Mouse (Mus musculus): ENCODE results near the gene Vrk2. TPM values are rescaled to one million over a fixed set of nuclear protein-coding genes. Genes with fewer than 3 reads are reported as not detected.

Vrk2 gene
- total RNA-seq, 2 experiments from 2014 or later, result 3.4 to 3.7 TPM

DNA sequence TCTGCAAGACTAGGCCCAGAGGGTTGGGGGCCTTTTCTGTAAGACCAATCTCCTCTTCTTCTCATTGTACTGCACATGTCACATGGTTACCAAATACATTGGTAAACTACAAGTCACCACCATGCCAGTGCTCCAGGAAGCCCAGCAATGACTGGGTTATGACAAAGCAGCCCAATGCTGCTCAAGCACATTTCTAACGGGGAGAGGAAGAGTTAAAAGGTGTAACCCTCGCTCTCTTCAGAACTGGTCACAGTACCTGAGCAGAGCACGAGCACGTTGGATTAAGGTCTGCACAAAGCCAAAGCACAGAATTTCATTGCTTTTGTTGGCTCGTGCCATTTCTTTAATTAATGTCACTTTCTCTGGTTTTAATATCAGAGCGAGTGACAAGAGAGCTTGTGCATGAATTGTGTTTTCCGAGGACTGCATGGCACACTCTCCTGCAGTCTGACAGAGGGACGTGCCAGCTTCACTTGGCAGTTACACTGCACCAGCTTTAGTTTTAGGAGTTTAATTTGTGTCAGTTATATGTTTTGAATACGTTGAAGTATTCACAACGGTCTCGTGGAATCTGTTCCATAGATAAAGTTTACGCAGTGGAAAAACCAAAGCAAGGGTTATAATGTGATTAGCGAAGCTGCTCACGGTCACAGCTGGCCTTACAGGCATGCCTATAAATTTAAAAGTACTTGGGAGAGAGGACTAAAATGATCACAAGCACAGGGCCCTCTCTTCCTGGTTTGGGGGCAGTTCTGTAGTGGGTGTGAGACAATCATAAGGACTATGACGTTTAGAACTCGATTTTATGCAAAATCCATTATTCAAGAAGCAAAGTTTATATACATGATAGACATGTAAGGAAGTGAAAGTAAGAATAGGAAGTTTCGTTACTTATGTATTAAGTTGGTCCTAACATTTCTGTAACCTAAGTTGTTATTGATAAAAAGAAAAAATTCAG is 8.1 kb downstream of the Vrk2 start:
- DNase-seq (ENCODE audit: low spot score in 2 of 2), result no peak
- intact Hi-C loops (cut with DNase I), result no loop called here

DNA sequence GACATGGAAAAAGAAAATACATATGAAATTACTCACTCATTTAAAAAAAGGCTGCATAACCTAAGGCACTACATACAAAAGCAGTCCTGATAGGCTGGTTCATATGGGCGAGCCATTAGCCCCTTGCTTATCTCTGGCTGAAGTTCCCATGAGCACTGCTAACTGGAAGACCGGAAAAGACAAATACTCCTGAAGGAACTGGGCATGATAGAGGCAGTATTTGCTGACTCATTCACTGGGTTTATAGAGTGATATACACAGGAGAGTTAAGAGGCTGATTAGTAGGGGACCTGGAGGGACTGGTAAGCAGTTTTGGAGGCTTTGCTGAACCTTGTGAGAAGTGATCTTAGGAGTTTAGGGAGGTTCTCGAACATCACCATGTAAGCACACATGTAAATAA is 42.2 kb downstream of the Vrk2 start:
- intact Hi-C loops (cut with DNase I), result no loop called here
- no peak for DNase-seq (ENCODE audit: low spot score in 2 of 2)

DNA sequence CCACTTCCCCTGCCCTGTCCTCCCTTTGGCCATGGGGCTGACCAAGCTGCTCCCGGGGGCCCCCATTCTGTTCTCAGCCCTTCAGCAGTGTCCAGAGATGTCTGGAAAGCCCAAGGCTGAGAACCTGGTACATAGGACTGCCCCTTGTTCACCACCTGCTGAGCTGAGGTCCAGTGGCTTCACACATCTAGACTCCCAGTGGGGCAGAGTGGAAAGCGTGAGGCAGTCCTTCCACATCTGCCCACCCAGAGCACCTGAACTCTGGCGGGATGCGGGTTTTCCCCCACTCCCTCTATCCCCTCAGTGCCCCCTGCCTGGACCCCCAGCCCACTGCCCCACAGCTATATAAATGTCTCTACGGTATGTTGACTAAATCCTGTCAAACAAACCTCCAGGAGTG is 56.0 kb downstream of the Vrk2 start:
- intact Hi-C loops (cut with DNase I), result no loop called here
- DNase-seq (ENCODE audit: low spot score in 2 of 2), result no peak

DNA sequence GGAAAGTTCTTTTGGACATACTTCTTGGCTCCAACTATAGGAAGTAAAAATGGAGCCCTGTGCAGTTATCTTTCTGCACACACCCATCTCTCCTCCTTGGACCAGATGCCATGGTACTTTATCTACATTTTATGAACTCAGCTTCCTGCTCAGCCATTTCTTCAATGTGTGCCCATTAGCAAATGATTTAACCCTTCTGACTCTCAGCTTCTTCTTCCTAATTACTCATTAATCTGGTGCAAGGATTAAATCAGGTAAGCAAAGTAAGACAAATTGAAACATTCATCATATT is 60.0 kb downstream of the Vrk2 start:
- intact Hi-C loops (cut with DNase I), result no loop called here
- DNase-seq (ENCODE audit: low spot score in 2 of 2), result no peak

DNA sequence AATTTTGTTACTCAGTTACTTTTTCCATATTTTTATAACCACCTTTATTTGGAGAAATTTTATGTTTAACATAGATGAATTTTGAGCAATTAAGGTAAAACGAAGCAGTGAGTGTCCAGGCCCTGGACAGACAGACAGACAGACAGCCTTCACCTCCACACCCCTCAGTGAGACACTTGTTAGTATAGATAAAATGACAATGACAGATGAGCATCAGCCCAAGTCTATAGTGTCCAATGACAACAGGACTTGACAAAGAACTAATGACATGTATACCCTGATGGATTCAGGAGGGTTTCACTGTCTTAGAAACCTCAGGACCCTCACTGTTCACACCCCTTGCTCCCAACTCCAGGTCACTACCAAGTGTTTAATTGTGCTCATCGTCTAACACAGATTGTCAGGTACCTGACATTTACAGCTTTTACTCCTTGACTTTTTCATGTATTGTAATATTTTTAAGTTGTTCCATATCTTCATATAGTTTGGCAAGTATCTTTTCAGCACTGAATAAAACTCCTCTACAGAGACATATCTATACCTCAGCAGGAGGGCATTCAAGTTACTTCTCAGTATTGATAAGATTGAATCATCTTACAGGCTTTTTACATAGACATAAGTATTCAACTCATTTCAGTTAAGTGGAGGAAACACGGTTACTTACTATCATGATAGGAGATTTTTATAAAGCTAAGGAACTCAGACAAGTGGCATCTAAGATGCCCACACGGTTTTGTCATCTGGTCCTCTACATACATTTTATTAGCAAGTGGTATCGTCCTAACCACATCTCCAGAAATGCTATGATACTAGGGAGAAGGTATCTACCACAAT is 60.6 kb downstream of the Vrk2 start:
- DNase-seq (ENCODE audit: low spot score in 2 of 2), result no peak
- intact Hi-C loops (cut with DNase I), result no loop called here

DNA sequence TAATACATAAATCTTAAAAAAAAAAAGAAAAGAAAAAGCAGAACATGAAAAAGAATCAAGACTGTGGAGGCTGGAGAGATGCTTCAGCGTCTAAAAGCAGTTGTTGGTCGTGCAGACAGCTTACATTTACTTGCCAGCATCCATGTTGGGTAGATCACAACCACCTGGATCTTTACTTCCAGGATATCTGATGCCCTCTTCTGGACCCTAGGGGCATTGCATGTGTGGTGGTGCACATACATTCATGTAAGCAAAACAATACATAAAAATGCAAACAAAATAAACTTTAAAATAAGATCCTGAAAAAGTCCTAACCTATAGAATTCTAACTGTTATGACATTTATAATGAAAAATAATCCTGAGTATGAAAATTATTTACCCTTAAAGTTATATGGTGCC is 66.9 kb downstream of the Vrk2 start:
- intact Hi-C loops (cut with DNase I), result no loop called here
- DNase-seq (ENCODE audit: low spot score in 2 of 2), result no peak

DNA sequence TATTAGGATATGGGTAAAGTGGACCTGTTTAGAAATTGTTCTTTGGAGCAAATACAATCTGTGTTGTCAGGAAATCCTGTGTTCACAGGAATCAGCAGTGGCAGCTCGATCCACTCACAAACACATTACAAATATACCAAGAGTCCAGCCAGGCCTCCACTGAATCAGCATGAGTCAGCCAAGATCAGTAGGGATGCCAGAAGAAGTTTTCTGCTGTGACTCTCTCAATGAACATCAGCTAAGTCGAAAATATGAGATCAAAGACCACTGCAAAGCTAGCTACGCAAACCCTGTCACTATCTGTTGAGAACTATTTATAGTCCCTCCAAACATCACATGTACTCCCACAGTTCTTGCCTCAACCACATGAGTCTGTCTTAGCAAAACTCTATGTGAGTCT is 74.8 kb downstream of the Vrk2 start:
- intact Hi-C loops (cut with DNase I), result no loop called here
- no peak for DNase-seq (ENCODE audit: low spot score in 2 of 2)

DNA sequence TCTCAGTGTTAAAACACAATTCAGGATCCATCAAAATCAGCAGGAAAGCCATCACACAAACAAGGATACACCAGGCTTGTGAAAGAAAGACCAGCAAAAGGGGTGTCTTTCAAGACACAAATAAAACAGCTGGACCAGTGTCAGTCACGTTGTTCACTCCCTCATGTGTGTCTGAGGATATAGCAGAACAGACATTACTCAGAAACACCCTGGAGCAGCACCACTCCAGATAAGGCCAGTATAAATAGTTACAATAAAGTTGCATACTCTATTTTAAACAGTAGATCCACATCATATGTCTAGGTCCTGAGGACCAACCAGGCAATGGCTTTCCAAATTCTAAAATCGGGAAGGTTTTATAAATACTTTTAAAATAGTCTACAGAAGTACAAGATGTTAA is 77.7 kb downstream of the Vrk2 start:
- DNase-seq (ENCODE audit: low spot score in 2 of 2), result no peak
- intact Hi-C loops (cut with DNase I), result no loop called here

DNA sequence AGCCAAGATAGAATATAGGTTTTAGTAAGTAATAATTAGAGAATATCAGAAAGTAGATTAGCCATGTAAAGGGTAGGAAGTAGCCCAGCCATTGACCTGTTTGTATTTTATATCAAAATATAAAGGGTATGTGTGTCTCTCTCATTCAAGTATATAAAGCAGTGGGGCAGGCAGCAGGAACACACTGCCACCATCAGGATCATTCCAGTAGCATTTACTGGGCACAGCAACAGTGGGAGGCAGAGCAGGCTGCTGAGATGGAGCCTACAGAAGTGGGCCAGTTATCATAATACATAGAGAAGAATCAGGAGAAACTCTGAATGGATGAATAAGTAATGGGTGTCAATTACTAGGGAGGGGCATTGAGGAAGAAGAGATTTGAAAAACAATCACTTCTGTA is 80.1 kb downstream of the Vrk2 start:
- DNase-seq (ENCODE audit: low spot score in 2 of 2), result no peak
- intact Hi-C loops (cut with DNase I), result no loop called here

DNA sequence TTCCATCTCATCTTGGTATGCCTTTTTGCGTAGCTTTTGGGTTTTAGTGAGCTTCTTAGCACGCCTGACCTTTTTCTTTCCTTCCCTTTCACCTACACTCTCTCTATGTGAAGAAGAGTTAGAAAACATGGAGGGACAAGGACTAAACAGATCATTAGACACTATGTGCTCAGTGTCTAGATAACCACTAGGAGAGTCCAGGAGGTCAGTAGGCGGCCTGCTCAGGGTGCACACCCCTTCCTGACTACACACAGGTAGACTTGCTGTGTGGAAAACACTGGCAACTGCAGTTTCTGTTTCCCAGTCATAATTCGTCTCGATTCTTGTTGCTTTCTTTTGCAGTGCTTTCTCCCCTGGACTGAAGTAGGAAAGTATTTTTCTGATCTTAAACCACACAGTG is 97.8 kb downstream of the Vrk2 start:
- intact Hi-C loops (cut with DNase I), result no loop called here

DNA sequence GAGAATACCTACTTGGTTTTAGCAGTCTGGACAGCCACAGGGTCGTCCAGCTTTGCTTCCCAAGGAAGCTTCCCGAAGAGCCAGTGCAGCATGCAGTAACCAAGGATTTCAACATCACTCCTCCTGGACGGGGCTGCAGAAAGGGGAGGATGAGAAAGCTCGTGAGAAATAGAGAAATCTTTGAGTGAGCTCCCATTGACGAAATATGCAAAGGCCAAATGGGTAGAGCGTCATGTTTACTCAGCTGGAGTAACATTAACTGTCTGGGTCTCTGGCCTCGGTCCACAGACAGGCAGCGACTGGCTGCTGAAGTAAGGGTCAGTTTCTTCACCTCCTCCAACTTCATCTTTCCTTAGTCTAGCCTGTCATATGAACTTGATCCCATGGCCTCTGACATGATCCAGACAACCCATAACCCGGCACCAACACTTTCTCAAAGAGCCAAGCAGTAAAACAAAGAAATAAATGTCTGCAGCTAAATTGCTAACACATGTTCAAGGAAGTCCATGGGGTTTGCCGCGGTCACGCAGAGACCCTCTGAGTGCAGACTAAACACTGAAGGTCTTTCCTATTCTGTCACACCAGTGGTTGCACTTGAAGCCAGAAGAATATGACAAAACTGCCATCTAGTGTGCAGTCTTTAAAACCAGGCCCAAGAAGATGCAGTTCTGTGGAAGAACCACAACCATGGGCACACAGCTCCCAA is 103.9 kb downstream of the Vrk2 start:
- peak; percentile 15 to 25 for DNase-seq (ENCODE audit: low spot score in 2 of 2)
- intact Hi-C loops (cut with DNase I), result no loop called here

More for the DNA sequence above, 97.8 kb downstream of the Vrk2 start:
- DNase-seq (ENCODE audit: low spot score in 2 of 2), result no peak

DNA sequence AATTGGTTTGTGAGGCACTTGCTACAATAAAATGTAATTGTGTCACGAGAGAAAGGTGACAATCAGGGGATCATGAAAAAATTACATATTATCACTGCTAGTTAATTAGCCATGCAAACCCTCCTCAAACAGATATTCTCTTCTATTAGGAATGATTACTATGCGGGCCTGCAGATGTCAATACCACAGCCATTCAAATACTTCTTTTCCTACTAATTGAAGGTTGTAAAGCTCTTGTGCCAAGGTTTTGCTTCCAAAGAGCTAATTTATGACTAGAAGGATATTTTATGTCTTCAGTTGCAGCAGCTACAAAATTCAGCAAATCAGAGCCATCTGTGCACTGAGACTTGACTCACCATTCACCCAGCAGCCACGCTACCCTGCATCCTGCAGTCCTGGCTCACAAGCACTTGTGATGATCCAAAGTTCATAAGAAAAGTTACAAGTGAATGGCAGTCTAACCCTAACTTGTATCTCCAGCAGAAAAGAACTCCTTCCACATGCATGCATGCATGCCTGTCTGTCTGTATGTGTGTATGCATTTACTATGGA is 112.0 kb downstream of the Vrk2 start:
- intact Hi-C loops (cut with DNase I), result no loop called here
- no peak for DNase-seq (ENCODE audit: low spot score in 2 of 2)

DNA sequence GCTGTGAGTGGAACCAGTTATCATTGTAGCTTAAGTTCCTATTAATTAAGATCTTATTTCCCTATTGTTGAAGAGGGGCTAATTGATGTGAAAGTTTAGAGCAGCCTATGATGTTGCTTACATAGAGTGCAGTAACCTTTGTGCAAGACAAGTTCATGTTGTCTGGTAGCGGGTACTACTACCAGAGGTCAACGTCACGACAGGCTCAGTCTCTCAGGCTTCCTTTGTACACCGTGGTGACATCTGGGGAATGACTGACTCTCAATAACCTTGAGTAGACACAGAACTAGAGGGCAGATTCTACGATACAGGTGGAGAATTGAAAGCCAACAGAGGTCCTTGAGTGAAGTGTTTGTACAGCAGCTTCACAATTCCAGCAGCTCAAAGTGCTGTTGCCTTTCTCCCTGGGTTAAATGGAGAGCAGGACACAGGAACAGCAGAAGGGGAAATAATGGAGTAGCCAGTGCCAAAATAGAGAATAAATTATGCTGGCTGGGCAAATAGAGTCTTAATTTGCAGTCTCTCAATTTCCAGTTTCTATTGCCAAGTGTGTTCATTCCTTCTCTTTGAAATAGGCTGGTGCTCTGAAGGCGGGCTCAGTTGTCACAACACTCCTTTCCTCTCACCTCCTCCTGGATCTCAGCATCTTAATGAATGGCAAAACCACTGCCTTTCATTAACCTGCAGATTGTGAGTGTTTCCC is 116.6 kb downstream of the Vrk2 start:
- intact Hi-C loops (cut with DNase I), result no loop called here
- no peak for DNase-seq (ENCODE audit: low spot score in 2 of 2)

DNA sequence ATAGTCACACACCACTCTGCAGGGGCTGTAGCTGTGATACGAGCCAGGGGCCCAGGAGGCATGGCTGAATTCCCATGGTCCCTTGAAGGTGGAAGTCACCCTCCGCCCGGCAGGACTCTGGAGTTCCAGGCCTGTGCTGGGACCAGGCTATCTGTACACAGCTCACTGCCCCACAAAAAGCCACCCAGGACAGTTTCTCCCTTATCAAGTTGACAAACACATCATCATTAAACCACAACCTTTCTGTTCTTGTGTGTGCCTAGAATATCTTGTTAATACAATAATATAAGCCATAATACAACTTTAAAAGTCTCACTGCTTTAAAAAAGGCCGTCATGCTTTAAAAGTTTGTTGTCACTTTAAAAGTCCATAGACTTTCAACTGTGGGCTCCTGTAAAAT is 139.7 kb downstream of the Vrk2 start:
- intact Hi-C loops (cut with DNase I), result no loop called here
- DNase-seq (ENCODE audit: low spot score in 2 of 2), result no peak

DNA sequence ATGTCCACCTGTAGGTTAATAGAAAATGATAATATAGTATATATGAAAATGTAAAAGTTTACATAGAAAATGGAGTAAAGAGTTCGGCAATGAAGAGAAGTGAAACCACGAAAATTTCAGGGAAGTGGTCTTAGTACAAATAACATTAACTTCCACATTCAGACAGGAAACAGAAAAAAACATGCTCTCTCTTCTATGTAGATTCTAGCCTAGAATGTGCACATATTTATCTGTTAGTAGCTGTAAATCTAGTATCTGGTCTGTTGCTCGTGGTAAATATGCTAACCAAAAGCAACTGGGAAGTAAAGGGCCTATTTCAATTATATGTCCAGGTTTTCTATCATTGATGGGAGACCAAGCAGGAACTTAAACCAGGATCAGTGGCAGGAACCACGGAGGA is 141.1 kb downstream of the Vrk2 start:
- intact Hi-C loops (cut with DNase I), result no loop called here
- no peak for DNase-seq (ENCODE audit: low spot score in 2 of 2)

DNA sequence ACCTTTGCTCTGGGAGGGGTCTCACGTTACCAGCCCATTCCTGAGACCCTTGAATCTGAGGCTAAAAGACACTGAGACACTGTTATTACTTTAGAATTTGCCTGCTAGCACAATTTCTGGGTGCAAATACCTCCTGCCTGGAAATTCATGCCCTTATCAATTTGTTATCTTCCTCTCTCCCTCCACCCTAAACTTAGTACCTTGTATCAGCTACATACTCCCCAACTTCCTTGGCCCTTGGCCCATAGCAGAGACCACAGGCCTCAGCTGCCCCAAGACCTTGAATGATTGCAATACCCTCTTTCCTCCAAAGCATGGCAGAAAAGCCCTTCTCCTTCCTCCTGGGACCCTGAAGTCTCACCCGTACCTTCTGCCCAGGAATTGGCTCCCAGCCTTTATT is 142.6 kb downstream of the Vrk2 start:
- intact Hi-C loops (cut with DNase I), result no loop called here
- no peak for DNase-seq (ENCODE audit: low spot score in 2 of 2)

DNA sequence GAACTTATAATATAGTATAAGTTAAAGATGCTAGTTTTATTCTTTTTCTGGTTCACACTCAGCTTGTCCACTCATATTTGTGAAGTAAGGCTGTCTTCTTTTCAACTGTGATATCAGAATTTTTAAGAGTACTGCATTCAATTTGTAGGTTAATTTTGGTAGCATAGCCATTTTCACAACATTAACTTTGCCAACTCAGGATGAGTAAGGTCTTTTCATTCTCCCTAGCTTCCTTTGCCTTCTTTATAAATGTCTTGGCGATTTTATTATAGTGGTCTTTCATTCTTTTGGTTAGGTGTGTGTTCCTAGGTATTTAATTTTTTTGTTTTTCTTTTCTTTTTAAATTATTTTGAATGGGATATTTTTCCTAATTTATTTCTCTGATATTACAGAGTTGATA is 143.2 kb downstream of the Vrk2 start:
- no peak for DNase-seq (ENCODE audit: low spot score in 2 of 2)
- intact Hi-C loops (cut with DNase I), result no loop called here

DNA sequence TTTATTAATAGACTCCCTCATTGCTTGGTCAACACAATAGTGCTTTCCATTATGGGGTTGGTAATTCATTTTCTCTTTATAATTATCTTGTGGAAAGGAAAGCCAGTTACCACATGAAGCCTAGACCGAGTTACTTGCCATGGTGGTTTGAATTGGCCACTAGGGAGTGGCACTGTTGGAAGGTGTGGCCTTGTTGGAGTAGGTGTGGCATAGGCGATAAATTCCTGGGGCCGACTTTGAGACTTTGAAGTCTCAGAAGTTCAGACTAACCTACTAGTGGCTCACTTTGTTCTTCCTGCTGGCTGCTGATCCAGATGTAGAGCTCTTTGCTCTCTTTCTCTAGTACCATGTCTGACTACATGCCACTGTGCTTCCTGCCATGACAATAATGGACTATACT is 144.0 kb downstream of the Vrk2 start:
- no peak for DNase-seq (ENCODE audit: low spot score in 2 of 2)
- intact Hi-C loops (cut with DNase I), result no loop called here

DNA sequence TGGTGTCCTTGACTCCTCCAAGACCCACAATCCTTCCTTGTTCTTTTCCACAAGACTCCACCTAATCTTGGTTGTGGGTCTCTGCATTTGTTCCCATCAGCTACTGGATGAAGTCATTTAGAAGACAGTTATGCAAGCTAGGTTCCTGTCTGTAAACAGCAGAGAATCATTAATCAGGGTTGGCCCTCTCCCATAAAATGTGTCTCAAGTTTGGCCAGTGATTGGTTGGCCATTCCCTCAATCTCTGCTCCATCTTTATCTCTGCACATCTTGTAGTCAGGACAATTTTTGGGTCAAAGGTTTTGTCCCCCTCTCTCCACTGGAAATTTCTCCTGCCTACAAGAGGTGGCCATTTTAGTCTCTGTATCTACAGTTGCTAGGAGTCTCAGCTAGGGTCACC is 149.4 kb downstream of the Vrk2 start:
- no peak for DNase-seq (ENCODE audit: low spot score in 2 of 2)
- intact Hi-C loops (cut with DNase I), result no loop called here

DNA sequence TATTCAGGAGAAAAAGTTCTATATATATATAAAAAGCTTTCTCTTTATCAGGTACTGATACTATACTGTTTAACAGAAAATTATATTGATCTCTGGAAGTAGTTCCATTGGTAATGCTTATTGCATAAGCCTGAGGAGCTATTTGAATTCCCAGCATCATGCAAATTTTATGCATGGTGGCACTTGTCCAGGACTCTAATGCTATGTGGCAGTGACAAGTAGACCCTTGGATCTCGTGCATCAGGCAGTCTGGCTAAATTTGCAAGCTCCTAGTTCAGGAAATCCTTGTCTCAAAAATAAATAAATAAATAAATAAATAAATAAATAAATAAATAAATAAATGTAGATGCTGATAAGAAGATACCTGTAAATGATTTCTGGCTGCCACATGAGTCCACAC is 152.7 kb downstream of the Vrk2 start:
- intact Hi-C loops (cut with DNase I), result no loop called here
- no peak for DNase-seq (ENCODE audit: low spot score in 2 of 2)

Data from left cerebral cortex, postnatal 36 days (tissue).